Mouse (Mus musculus) gastrocnemius, postnatal 4 days (tissue): ENCODE measurements around the gene Pla2g16. TPM values are rescaled to one million over a fixed set of nuclear protein-coding genes. Genes with fewer than 3 reads are reported as not detected.

Experiments used
- DNase-seq, 2 experiments: peaks; one replicate each; pipeline ENCODE4 v3.0.0; 2021 to 2022; ENCODE audit warnings: low spot score in 2 of 2, mixed read lengths in 2 of 2
- long read RNA-seq, 2 experiments: library from polyadenylated mRNA; stranded (forward); transcript quantifications; one replicate each; pipeline ENCODE4 v2.0.0; 2021
- total RNA-seq, 2 experiments: library from RNA; stranded (reverse); gene quantifications; 2 replicates each; pipeline ENCODE4 v1.2.3; 2021

Gene Pla2g16
- total RNA-seq = 10 to 100 TPM; 62.5 to 69.5 TPM
- long read RNA-seq, experiment 1, transcript Pla2g16-201 (5 exons, 3,523 nt) = major isoform, 34 of 49 reads
- long read RNA-seq, experiment 1, transcript Pla2g16-203 (5 exons, 1,901 nt) = minor isoform, 11 of 49 reads
- long read RNA-seq, experiment 1, partial matches to known transcripts = 4 of 49 reads
- long read RNA-seq, experiment 1, other reads (novel, unspliced or antisense) = 0 of 49 reads
- long read RNA-seq, experiment 2, transcript Pla2g16-203 (5 exons, 1,901 nt) = minor isoform, 12 of 57 reads
- long read RNA-seq, experiment 2, transcript Pla2g16-201 (5 exons, 3,523 nt) = major isoform, 38 of 57 reads
- long read RNA-seq, experiment 2, partial matches to known transcripts = 6 of 57 reads
- long read RNA-seq, experiment 2, other reads (novel, unspliced or antisense) = 1 of 57 reads

GRCm38 (mm10) chr19:7557328-7557822, at the start of gene Pla2g16:
Pla2g16 (plus strand) TSS chr19:7557459.
- DNase-seq = peak; percentile 31 to 62

GRCm38 (mm10) chr19:7508026-7508425, 49.2 kb upstream of the Pla2g16 start:
- DNase-seq = no peak

GRCm38 (mm10) chr19:7516437-7516836, 40.8 kb upstream of the Pla2g16 start:
- no peak for DNase-seq

GRCm38 (mm10) chr19:7521619-7522018, 35.6 kb upstream of the Pla2g16 start:
- DNase-seq = no peak

- DNase-seq = no peak
These were observed 34.4 kb upstream of the Pla2g16 start for GRCm38 (mm10) chr19:7522856-7523255.

DNA sequence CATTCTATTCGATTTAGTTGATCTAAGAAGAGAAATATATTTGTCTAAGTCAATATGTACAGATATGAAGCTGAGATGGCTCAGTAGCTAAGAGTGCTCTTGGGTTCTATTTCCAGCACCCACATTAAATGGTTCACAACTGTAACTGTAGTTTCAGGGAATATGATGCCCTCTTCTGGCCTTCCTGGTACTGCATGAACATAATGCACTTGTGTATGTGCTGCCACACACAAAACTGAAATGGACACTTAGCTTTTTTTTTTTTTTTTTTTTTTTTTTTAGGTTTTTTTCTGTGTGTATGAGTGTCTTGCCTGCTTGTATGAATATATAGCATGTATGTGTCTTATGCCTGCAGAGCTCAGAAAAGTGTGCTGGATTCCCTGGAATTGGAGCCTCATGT, 34.0 kb upstream of the Pla2g16 start:
- no peak for DNase-seq

- no peak for DNase-seq
These were observed 33.5 kb upstream of the Pla2g16 start for GRCm38 (mm10) chr19:7523781-7524180.

GRCm38 (mm10) chr19:7524879-7525278, 32.4 kb upstream of the Pla2g16 start:
- no peak for DNase-seq

- peak; percentile 28 to 56 for DNase-seq
These were observed 28.4 kb upstream of the Pla2g16 start for GRCm38 (mm10) chr19:7528639-7529428.

GRCm38 (mm10) chr19:7531906-7532305, 25.4 kb upstream of the Pla2g16 start:
- DNase-seq = no peak

- no peak for DNase-seq
These were observed 23.4 kb upstream of the Pla2g16 start for GRCm38 (mm10) chr19:7533891-7534290.

DNA sequence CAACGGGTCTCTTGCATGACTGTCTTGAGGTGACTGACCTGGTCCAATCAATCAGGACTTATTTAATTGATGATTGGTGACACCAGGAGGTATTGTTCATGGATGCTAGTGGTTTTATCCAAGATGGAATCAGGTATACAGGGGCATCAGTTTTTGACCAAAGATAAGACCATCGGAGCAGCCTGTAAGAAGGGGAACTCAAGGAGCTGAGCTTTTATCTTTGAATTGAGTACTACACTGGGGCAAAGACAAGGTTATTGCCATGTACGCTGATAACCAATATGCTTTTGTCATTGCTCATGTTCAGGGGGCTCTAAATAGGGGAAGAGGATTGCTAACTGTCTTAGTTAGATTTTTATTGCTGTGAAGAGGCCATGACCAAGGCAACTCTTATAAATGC, 8.3 kb upstream of the Pla2g16 start:
- no peak for DNase-seq

DNA sequence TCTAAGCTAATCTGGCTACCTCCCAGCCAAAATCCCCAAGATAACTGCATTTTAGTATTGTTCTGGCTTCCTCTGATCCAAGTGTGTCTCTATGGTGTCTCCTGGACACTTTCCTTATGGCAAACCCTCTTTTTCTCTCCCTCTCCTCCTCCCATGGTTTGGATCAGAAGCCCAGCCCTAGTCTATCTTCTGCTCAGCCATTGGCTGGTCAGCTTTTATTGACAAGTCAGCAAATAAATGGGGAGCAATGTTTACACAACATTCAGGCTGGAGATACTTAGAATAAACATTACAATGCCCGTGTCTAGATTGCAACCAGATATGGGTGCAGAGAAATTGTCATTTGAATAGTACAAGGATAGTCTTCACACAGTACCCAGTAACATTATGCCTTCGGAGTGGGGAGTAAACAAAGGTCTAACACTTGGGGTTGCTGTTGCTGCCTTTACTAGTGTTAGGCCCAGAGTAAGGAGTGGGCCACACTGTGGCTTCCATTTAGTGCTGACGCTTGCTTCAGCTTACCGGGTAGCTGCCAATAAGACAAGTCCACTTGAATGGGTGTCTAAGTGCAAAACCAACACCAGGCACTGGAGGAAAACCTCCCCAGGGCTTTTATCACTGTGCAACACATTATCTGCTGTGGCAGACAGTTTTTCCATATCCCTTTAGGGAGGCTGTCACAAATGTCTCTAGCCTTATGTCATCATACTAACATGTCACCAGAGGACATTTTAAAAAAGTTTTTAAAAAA, 5.5 kb upstream of the Pla2g16 start:
- no peak for DNase-seq

- DNase-seq = no peak
These were observed 5.0 kb upstream of the Pla2g16 start for GRCm38 (mm10) chr19:7552301-7552673.

- no peak for DNase-seq
These were observed 3.8 kb upstream of the Pla2g16 start for GRCm38 (mm10) chr19:7553441-7553840.

DNA sequence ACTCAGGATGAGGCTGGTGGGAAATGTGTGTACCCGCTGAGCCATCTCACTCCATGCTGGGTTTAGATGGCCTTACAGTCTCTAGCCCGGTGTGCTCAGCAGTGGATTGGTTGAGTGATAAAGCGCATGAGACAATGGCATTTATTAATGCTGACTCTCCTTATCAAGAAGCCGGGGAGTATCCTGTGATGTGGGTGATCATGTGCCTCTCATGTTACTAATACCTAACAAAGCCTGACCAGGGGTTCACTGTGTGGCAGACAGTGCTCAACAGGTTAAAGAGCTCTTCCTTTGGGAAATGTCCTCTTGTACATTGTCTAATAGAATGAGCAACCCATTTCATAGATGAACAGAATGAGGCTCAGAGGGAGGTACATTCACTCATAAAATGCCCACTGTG, 2.4 kb upstream of the Pla2g16 start:
- DNase-seq = no peak

DNA sequence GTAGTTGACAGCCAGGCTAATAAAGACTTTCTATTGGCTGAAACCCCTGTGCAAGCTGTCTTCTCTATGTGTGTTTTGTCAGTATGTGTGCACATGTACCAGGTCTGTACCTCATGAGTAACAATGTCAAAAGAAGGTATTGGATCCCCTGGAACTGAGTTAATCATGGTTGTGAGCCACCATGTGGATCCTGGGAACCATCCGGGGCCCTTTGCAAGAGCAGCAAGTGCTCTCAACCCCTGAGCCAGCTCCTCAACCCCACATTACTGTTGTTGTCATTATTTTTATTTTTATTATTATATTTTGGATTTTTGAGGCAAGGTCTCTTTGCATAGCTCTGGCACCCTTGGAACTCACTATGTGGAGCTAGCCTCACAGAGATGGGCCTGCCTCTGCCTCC, 618 bp upstream of the Pla2g16 start:
- DNase-seq = no peak

GRCm38 (mm10) chr19:7557844-7558243, 585 bp downstream of the Pla2g16 start:
- no peak for DNase-seq

- no peak for DNase-seq
These were observed 1.4 kb downstream of the Pla2g16 start for GRCm38 (mm10) chr19:7558675-7559074.

DNA sequence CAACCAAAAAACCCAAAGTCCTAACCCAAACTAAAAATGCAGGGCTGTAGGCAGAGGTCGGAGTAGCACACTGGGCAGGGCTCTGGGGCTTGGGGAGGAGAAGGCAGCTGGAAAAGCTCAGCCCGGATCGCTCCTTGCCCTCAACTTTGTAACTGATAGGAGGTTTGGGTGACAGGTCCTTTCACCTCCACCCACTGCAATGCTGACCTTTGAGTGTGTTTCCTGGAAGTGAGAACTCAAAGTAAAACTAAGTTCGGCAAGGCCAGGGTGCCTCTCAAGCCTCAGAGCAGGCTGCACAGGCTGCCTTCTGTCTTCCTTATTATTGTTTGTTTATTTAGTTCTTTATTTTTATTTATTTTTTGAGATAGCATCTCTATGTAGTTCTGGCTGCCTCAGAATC, 2.7 kb downstream of the Pla2g16 start:
- no peak for DNase-seq

DNA sequence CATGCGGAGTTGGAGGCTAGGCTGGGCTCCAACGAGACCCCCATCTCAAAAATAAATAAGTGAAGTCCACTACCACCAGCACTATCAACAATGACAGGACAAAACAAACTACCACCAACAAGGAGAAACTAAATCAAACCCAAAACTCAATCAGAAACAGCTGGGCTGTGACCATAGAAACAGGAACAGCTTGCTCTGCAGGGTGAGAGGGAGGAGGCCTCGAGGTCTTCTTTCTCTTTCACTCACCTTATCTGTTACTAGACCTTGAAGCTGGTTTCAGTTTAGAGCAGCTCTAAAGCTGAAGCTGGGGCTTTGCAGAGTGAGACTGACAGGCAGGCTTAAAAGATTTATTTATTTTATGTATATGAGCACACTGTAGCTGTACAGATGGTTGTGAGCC, 4.2 kb downstream of the Pla2g16 start:
- no peak for DNase-seq
